ENCODE assay signal across 8 mouse cellular contexts in the genomic region with DNA sequence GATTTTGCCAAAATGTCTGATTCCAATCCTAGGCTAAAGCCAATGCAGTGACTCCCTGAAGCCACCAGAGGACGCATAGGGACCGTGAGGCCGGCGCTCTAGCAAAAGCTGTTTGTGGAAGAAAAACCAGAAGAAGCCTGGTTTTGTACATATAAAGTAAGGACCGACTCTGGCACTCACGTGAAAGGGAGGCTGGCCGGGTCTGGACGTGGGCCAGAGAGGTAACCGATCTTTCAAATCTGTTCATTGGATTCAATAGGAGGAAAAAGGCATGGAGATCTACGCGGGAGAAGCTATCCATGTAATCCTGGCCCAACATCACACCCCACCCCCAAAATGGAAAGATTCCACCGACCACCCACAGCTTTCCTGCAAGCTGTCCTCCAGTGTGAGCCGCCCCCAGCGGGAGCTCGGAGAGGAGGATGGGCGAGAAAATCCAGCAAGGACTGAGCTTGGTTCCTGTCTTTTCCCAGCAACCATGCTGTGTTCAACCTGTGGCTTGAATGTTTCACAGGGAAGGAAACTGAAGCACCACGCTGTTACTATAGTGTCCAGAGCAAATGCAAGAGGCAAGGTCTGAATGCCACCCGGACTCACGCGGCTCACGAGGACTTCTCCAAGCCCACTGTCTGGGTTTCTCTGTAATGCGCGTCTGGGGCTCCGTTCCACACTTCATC. TPM values are rescaled to one million over a fixed set of nuclear protein-coding genes. Genes with fewer than 3 reads are reported as not detected.
A peak's percentile ranks its signal among the peaks of the same experiment; 100 is the strongest.
DNase-seq lines count a peak whose midpoint lies in the region; ATAC-seq and TF ChIP-seq lines count a peak whose summit lies in the region.

No protein-coding gene starts in this region.

- no peaks in the 10 kb centered on the region for H3K79me2 ChIP-seq in MEL (ENCODE audit: control insufficient read depth, insufficient read depth, low read length, poor library complexity)

- peak; percentile 91 for TF ChIP-seq RAD21 in MEL (IDR thresholded peaks at IDR 0.05; ENCODE audit: low read depth, low read length)

- peak; percentile 69 for ATAC-seq in forebrain, embryonic 11.5 days (replicated peaks; ENCODE audit: low FRiP score)
- ATAC-seq in neutrophil, adult 5-6 weeks (ENCODE audit: extremely low read depth, insufficient number of reproducible peaks, low FRiP score, poor library complexity, severe bottlenecking): peak; percentile 80

- TF ChIP-seq POLR2A in MEL (IDR thresholded peaks at IDR 0.05; ENCODE audit: control insufficient read depth in 1 of 2, insufficient read depth in 1 of 2, low read depth in 1 of 2, low read length in 2 of 2, poor library complexity in 1 of 2): no peak
- no peak for TF ChIP-seq POLR2A in lung, adult 2 months (IDR thresholded peaks at IDR 0.05; ENCODE audit: borderline replicate concordance, extremely low read depth, low read depth, low read length)

- no peak overlapping the region for H3K27ac ChIP-seq in MEL (ENCODE audit: control insufficient read depth, low read depth, low read length)
- no peak overlapping the region for H3K27ac ChIP-seq in brown adipose tissue, adult 24 weeks (replicated peaks; ENCODE audit: low read depth, low read length)
- H3K27ac ChIP-seq in forebrain, embryonic 11.5 days (ENCODE audit: low read depth, low read length): no peak overlapping the region

- H3K36me3 ChIP-seq in MEL (ENCODE audit: control insufficient read depth in 1 of 2, insufficient read depth in 2 of 2, low read length in 2 of 2): no peaks in the 10 kb centered on the region
- no peaks in the 10 kb centered on the region for H3K36me3 ChIP-seq in forebrain, embryonic 11.5 days (ENCODE audit: control insufficient read depth, insufficient read depth, low read length)

- 8% methylated on average over 24 of the region's 24 CpGs for WGBS in forebrain, embryonic 11.5 days
- 8% methylated on average over 24 of the region's 24 CpGs for WGBS in lung, adult 2 months

- peak; percentile 85 to 95 (median 89) for TF ChIP-seq CTCF in MEL (IDR thresholded peaks at IDR 0.05 in 2 of 3, conservative IDR thresholded peaks at IDR 0.05 in 1 of 3; ENCODE audit: control insufficient read depth in 1 of 3, insufficient read depth in 1 of 3, low read depth in 2 of 3, low read length in 3 of 3, poor library complexity in 1 of 3, severe bottlenecking in 1 of 3)
- peak; percentile 97 for TF ChIP-seq CTCF in lung, adult 2 months (IDR thresholded peaks at IDR 0.05; ENCODE audit: insufficient read depth, low read length)

- peak; percentile 64 for DNase-seq in MEL (ENCODE audit: low read depth, low spot score)
- peak; percentile 76 for DNase-seq in forebrain, embryonic 11.5 days (ENCODE audit: low spot score)
- DNase-seq in heart, postnatal 4 days: peak; percentile 69
- peak; percentile 89 for DNase-seq in layer of hippocampus, adult 8-10 months (ENCODE audit: low spot score in 2 of 2)
- DNase-seq in lung, adult 2 months: peak; percentile 24
- peak; percentile 56 to 60 for DNase-seq in thymus, postnatal 36 days

- no peak overlapping the region for H3K4me3 ChIP-seq in MEL (ENCODE audit: control insufficient read depth in 1 of 2, insufficient read depth in 1 of 2, low read depth in 2 of 2, low read length in 2 of 2)
- peak overlapping the region; percentile 34; the same call in 1 of the 2 replicates for H3K4me3 ChIP-seq in brown adipose tissue, adult 24 weeks (ENCODE audit: insufficient read depth, low read depth, low read length)
- H3K4me3 ChIP-seq in forebrain, embryonic 11.5 days (ENCODE audit: low read depth, low read length): peak overlapping the region; percentile 21
- H3K4me3 ChIP-seq in lung, adult 2 months (replicated peaks; ENCODE audit: extremely low read depth, low read depth, low read length): no peak overlapping the region

- H3K9ac ChIP-seq in MEL (ENCODE audit: control insufficient read depth, low read depth, low read length, poor library complexity, severe bottlenecking): no peak overlapping the region
- H3K9ac ChIP-seq in forebrain, embryonic 11.5 days (ENCODE audit: low read length): peak overlapping the region; percentile 23

- no peaks in the 10 kb centered on the region for H3K9me3 ChIP-seq in MEL (replicated peaks; ENCODE audit: insufficient read depth, low read length)
- H3K9me3 ChIP-seq in forebrain, embryonic 11.5 days (ENCODE audit: control insufficient read depth, low read length): no peaks in the 10 kb centered on the region

- no peak for TF ChIP-seq EP300 in MEL (IDR thresholded peaks at IDR 0.05; ENCODE audit: low read depth in 1 of 2, low read length in 2 of 2)

- peak overlapping the region; percentile 57 for H3K4me2 ChIP-seq in forebrain, embryonic 11.5 days (ENCODE audit: low read depth, low read length, severe bottlenecking)

- H3K4me1 ChIP-seq in MEL (ENCODE audit: control insufficient read depth in 1 of 2, insufficient read depth in 2 of 2, low read length in 2 of 2): no peaks in the 10 kb centered on the region
- no peaks in the 10 kb centered on the region for H3K4me1 ChIP-seq in brown adipose tissue, adult 24 weeks (ENCODE audit: control insufficient read depth, insufficient read depth, insufficient read length, low read length)
- H3K4me1 ChIP-seq in forebrain, embryonic 11.5 days (replicated peaks; ENCODE audit: control insufficient read depth, insufficient read depth, low read length): peaks cover 2% of the 10 kb centered on the region; the same call in 1 of the 2 replicates
- peaks cover 3% of the 10 kb centered on the region; the same call in 1 of the 2 replicates for H3K4me1 ChIP-seq in lung, adult 2 months (ENCODE audit: control insufficient read depth, insufficient read depth, low read length)

- H3K27me3 ChIP-seq in MEL (ENCODE audit: control insufficient read depth in 1 of 2, insufficient read depth in 2 of 2, low read length in 2 of 2): peaks cover 7 to 20% of the 10 kb centered on the region in 2 experiments
- no peaks in the 10 kb centered on the region for H3K27me3 ChIP-seq in forebrain, embryonic 11.5 days (ENCODE audit: control insufficient read depth, insufficient read depth, low read length)

TF ChIP-seq in MEL, 35 proteins besides CTCF, POLR2A, EP300 and RAD21:
- TF ChIP-seq UBTF (IDR thresholded peaks at IDR 0.05; ENCODE audit: borderline replicate concordance, insufficient read depth, low read depth, low read length): no peak
- TF ChIP-seq TBP (IDR thresholded peaks at IDR 0.05; ENCODE audit: low read depth, low read length): no peak
- peak; percentile 44; the same call in 1 of the 2 replicates for TF ChIP-seq ZNF384 (IDR thresholded peaks at IDR 0.05; ENCODE audit: low read depth, low read length)
- no peak for TF ChIP-seq BHLHE40 (IDR thresholded peaks at IDR 0.05; ENCODE audit: borderline replicate concordance, low read depth, low read length)
- TF ChIP-seq CHD2 (IDR thresholded peaks at IDR 0.05; ENCODE audit: low read length): no peak
- TF ChIP-seq ZC3H11A (IDR thresholded peaks at IDR 0.05; ENCODE audit: low read depth, low read length): peak; percentile 96
- peak; percentile 98 for TF ChIP-seq SMC3 (IDR thresholded peaks at IDR 0.05; ENCODE audit: low read depth, low read length)

RNA-seq across cellular contexts. Expression of gene Slc22a8, which starts 12.6 kb away (rescaled TPM):
- not detected in 2 replicates for total RNA-seq in MEL (2012; rRNA removed)
- polyA plus RNA-seq in MEL (2012; ENCODE audit: insufficient read depth in 1 of 2, insufficient read length in 2 of 2, low read depth in 1 of 2, low replicate concordance in 2 of 2, missing spikeins in 1 of 2): not detected
- not detected in 2 replicates for polyA plus RNA-seq in brown adipose tissue, adult 24 weeks (2012; ENCODE audit: insufficient read depth, insufficient read length, missing spikeins)
- 0.16 and 0.41 TPM in 2 replicates for polyA plus RNA-seq in forebrain, embryonic 11.5 days (2014; fragmentation: Nextera tagmentation; extraction: Ambion mirVana)
- not detected for total RNA-seq in heart, postnatal 4 days (2021)
- 10 to 100 TPM; 10.6 to 12.2 (median 11.5) TPM for total RNA-seq in layer of hippocampus, adult 8-10 months (2022)
- 0.07 TPM in 1 of 2 replicates, not detected in the other for polyA plus RNA-seq in lung, adult 2 months (2012; rRNA removed)
- total RNA-seq in neutrophil, adult 5-6 weeks (2017): not detected in 2 replicates

RNA-seq across cellular contexts. Expression of gene Slc22a6, which starts 39.4 kb away (rescaled TPM):
- total RNA-seq in MEL (2012; rRNA removed): not detected in 2 replicates
- polyA plus RNA-seq in MEL (2012; ENCODE audit: insufficient read depth in 1 of 2, insufficient read length in 2 of 2, low read depth in 1 of 2, low replicate concordance in 2 of 2, missing spikeins in 1 of 2): not detected
- not detected in 2 replicates for polyA plus RNA-seq in brown adipose tissue, adult 24 weeks (2012; ENCODE audit: insufficient read depth, insufficient read length, missing spikeins)
- polyA plus RNA-seq in forebrain, embryonic 11.5 days (2014; fragmentation: Nextera tagmentation; extraction: Ambion mirVana): 0.13 and 0.36 TPM in 2 replicates
- total RNA-seq in heart, postnatal 4 days (2021): not detected
- 1 to 10 TPM; 3.5 to 4.4 (median 4.1) TPM for total RNA-seq in layer of hippocampus, adult 8-10 months (2022)
- polyA plus RNA-seq in lung, adult 2 months (2012; rRNA removed): not detected in 2 replicates
- total RNA-seq in neutrophil, adult 5-6 weeks (2017): not detected in 2 replicates

Comparison
In these comparisons a context has a peak if more than half of its experiments do, and no peak if none do; other contexts are left out.
1. DNase-seq: peak in every context shown above with its lines; median percentile 89 in layer of hippocampus, adult 8-10 months; 76 in forebrain, embryonic 11.5 days; 69 in heart, postnatal 4 days; 64 in MEL; 58 in thymus, postnatal 36 days; 24 in lung, adult 2 months.
2. H3K4me3 ChIP-seq: peak in brown adipose tissue, adult 24 weeks (single experiment) and forebrain, embryonic 11.5 days (single experiment); none in MEL (0 of 2) and lung, adult 2 months (single experiment).
3. RNA of gene Slc22a8, which starts 12.6 kb away (total RNA-seq): 10.6 to 12.2 TPM in layer of hippocampus, adult 8-10 months; not detected in MEL, not detected in heart, postnatal 4 days and not detected in neutrophil, adult 5-6 weeks; every median in the first group is over 10 times any median in the second.